Mouse (Mus musculus): ENCODE data around the gene Tspan12.
"Not testable (repeated sequence)": the region's sequence is repeated elsewhere in the genome, so short reads cannot be mapped to it uniquely, and the experiment has no call there.

Gene Tspan12

DNA sequence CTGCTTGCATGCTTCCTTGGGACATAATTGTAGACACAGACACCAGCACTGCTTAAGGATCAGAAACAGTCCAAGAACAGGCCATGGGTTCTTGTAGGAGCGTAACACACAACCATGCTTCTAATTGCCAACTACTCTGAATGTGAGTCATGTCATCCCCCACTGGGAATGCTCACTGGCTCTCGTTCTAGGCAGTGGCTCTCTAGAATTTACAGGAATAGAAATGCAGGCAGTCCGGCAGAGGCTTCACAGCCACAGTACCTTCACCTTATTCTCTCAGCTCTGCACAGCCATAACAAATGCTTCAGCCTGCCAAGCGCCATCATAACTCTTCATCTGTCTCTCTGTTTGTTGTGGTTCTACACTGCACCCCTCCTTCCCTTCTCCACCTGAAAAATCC, 23.9 kb downstream of the Tspan12 start:
- no peak for DNase-seq (ENCODE audit: low spot score in 2 of 2)

DNA sequence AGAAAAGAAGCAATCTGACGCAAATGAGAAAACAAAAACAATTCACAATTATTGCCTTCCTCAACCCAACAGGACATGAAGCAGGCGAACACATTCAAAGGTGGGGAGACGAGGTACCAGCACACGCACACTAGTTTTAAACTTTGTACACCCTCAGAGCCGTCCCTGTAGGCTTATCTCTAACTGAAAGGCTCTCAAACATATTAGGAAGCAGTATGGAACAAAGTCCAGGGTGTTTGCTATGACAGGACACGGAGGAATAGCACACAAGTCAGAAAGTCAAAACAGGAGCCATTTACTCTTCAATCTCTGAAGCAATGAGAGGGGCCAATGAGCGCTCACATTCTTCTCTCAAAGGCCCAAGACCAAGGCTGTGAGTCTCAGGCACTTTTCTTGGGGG, 24.3 kb downstream of the Tspan12 start:
- DNase-seq (ENCODE audit: low spot score in 2 of 2): no peak

DNA sequence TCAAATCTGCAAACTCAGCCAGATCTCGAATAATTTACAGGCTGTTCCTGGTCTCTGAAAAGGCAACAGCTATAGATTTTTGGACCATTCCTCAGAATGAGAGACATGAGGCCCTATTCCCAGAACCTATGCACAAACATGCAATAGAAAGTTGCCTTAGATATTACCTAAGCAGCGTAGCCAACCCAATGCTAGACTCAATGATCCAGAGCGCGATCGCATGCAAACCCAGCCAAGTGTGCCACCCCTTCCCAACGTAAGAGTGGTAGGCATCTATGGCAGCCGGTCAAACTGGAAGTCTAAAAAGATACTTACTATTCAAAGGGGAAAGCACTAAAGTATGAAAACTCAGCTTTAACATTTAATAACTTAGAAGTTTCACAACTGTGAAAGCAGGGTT, 28.6 kb downstream of the Tspan12 start:
- DNase-seq (ENCODE audit: low spot score in 2 of 2): no peak

DNA sequence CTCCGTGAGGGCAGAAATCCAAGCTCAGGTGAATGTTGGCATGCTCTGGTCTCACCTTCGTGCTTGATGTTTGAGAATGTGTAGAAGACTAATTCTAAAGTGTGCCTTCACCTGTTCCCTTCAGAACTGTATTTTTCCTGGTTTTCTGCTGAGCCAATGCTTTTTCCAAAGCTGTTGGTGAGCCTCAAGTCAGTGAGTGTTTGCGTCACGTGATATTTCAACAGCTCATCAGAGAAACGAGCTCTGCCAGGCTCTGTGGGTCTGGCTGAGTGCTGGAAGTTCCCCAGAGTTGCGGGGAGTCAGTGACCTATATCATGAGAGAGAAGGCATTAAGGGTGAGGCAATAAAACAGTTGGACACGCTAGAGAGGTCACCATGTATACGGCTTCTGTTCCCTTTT, 29.0 kb downstream of the Tspan12 start:
- DNase-seq (ENCODE audit: low spot score in 2 of 2): no peak

DNA sequence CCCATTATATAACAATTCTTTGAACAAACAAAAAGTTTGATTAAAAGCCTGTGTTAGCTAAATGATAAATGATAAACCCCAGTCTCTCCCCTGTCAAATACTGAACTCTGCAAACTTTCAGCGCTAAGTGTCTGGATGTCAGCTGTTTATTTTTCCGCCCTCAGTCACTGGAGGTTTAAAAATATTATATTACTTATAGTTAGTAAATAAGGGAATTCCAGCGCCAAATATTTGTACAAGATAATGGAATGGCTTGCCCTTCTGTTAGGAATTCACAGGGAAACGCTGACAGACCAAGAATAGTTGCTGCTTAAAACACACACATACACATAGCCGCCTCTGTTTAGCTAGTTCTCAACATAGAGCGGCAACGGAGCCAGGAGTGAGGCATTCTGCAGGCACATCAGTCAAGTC, 29.6 kb downstream of the Tspan12 start:
- no peak for DNase-seq (ENCODE audit: low spot score in 2 of 2)

DNA sequence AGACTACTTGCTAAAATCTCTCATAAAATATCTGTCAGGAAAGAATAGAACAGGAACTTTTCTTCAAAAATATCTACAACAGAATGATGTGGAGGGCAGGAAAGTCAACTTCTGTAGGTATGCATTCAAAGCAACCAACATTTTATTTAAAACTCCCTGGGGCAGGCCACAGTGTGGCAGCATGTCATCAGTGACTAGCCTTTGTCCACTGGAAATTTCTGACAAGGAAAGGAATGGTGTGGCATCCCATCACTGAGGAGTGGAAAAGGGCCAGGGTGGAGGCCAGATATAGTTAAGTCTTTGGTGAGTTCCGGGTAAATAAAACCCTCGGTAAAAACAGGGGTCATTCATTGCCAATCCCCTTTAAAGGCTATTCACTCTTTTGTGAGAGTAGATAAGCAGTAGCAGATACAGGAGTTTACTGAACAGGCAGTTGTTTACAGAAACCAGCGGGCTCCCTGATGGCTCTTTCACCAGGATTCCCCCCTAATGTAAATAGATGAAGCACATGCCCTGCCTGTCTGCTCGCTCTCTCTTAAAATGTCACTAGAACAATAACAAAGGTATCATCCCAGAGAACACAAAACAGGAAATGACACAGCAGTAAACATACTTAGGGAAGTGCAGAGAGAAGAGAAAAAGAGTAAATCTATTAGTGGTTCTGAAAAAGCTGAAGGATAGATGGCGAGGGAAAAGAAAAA, 34.1 kb downstream of the Tspan12 start:
- DNase-seq (ENCODE audit: low spot score in 2 of 2): no peak

DNA sequence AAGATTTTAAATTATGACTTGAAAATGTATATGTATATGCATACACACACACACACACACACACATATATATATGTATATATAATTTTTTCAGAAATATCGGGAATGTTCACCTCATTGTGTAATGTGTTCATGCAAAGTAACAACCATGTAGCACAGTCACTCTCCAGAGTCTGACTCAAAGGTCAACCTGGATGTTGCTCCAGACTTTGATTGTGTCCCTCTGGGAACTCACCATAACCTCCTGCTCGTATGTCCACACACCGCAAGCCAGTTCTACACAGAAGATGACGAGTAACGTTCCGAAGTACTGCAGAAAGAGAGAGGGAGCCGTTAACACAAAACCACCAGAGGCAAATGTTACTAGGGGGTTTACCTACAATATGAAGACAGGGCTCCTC, 46.3 kb downstream of the Tspan12 start:
- no peak for DNase-seq (ENCODE audit: low spot score in 2 of 2)

DNA sequence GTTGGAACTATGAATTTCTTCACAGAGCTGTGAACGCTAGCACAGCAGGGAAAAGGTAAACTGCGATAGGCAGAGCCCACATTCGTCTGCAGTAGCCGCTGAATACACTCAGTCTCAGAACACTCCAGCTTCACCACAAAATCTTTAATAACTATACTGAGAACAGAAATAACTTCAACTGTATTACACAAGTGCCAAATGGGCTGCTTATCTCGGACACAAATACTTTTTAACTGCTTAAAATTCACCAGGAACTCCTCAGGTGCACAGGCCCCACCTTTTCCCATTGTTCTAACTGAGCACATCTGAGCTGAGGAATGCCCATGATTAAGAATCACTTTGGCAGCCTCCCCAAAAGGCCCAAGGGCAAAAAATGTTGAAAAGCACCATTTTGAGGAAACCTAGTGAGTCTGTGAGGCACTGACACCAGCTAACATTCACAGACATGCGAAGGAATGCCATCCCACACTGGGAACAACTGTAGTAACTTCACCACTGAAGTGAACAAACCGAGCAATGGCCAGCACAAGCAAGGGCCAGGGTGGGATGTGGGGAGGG, 47.2 kb downstream of the Tspan12 start:
- DNase-seq (ENCODE audit: low spot score in 2 of 2): no peak

DNA sequence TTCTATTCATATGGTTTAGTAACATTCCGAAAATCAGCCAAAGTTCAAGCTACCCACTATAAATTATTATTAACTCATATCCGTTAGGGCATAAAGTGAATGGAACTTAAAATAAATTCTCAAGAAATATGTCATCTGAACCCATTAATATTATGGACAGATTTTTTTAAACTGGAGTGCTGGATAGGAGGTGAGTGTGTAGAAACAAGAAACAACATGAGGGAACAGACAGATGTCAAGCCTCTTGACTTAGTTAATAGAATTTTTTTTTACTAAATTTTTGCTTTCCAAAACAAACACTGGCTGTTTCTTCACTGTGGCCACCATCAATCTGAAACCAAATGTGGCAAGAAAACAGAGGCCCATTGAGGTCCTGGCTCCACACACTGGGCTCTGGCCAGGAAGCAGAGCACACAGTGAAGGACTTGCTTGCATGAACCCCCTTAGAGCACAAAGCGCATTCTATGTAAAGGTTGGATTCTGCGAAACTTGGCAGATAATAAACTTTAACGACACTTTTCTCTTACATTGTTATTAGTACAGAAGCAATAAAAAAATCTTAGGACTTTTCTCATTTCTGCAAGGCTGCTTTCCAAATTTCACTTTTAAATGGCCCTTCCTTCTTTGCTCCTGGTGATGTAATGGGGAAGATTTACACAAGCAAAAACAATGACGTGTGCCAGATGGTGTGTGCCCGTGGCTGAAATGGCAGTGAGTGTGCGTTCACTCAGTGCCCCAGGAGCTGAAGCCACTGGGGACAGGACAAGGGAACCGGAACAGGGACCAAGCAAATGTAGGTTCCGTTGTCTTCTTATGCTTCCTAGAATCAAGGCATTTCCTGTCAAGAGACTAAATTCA, 48.6 kb downstream of the Tspan12 start:
- DNase-seq (ENCODE audit: low spot score in 2 of 2): no peak

DNA sequence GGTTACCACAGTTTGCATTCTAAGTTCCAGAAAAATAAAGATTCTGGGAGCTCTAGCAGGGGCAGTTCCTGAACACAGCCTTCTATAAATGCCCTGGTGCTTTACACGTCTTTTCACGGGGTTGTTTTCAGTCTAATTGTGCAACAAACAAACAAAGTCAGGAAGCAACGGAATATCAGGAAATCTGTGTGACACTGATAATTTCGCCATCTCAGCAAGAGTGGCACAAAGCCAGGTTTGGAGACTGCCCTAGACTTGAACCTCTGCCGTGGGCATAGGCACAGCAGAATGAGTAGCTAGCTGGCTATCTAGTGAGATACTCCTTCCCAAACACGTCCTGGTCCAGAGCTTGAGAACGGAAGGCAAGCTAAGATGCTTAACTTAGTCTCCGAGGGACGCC, 53.7 kb downstream of the Tspan12 start:
- no peak for DNase-seq (ENCODE audit: low spot score in 2 of 2)

DNA sequence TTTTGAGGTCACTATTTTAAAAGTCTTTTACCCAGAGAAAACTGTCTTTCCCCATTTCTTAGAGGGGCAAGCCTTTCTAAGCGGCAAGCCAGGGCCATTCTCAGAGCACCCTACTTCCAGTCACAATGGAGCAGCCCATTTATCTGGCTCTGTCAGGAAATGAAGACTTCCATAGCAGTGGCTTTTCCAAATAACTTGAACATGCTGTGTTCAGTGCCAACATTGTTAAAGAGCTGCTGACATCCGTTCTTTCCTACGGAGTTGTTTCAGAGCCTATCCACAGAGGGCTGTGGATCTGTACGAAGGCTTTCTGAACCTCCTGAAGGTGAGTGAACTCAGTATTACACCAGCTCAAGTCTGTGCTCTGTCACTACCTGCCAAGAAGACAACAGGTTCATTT, 55.2 kb downstream of the Tspan12 start:
- no peak for DNase-seq (ENCODE audit: low spot score in 2 of 2)

DNA sequence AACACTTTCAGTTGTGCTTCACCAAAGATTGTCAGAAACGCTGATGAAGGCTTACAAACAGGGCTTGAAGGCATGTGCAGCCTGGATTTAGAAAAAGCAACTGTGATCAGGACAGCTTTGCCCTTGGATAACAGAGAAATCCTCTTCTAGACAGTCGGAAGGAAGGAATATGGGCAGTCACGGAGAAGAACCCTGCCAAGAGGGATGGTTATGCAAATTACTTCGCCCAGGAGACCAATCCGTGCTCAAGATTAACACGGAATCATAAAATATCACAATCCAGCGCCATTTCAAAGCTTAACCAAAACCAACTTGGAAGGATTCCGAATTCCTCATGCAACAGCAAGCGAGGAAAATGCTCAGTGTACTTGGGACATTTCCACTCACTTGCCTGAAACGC, 55.9 kb downstream of the Tspan12 start:
- no peak for DNase-seq (ENCODE audit: low spot score in 2 of 2)

DNA sequence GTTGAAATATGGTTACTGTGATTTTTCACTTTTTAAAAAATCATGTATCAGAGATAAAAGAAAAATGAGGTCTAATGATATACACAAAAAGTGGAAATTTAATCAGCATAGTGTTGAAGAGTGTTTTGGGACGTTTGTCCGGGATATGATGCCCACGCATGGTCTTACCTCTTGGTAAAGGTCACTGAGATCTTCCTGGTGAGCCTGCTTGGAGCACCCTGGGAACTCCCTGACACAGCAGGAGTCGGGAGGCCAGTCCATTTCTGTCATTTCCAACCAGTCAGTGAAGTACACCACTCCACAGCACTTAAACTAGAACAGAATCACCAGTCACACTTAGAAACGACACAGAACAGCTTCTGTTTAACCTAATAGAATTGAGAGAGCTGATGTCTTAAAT, 56.9 kb downstream of the Tspan12 start:
- DNase-seq (ENCODE audit: low spot score in 2 of 2): no peak

DNA sequence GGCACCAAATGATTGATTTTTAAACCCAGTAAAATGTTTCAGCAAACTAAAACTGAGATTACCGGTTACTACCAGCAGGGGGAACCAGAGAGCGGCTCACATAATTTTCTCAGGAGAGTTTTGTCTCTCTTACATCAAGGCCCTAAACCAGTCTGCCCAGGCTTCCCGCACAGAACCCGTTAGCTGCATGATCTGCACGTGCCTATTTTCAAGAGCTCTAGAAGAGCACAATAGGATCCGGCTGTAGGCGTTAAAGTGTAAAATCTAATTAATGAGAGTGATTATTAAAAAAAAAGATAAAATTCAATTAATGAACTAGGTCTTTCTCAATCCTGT, 57.3 kb downstream of the Tspan12 start:
- peak; percentile 23 to 50 for DNase-seq (ENCODE audit: low spot score in 2 of 2)

DNA sequence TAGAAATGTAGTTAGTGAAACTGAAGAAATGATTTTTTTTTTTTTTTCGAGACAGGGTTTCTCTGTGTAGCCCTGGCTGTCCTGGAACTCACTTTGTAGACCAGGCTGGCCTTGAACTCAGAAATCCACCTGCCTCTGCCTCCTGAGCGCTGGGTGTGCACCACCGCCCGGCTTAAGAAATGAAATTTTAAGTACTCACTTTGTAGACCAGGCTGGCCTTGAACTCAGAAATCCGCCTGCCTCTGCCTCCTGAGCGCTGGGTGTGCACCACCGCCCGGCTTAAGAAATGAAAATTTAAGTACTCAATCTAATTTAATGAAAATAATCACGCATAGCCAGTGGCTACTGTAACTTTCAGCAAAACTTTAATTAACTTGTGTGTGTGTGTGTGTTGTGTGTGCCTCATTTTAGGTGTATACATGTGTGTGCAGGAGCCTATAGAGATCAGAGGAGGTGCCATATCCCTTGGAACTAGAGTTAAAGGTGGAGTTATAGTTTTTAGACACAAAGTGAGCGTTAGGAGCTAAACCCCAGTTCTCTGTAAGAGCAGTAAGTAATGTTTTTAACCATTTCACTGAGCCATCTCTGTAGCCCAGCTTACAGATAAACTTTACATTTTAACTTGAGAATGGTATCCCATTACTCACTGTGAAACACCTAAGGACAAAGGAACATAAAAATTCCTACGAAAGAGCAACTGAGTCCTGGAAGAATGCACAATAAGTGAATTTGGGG, 57.8 kb downstream of the Tspan12 start:
- no peak for DNase-seq (ENCODE audit: low spot score in 2 of 2)

DNA sequence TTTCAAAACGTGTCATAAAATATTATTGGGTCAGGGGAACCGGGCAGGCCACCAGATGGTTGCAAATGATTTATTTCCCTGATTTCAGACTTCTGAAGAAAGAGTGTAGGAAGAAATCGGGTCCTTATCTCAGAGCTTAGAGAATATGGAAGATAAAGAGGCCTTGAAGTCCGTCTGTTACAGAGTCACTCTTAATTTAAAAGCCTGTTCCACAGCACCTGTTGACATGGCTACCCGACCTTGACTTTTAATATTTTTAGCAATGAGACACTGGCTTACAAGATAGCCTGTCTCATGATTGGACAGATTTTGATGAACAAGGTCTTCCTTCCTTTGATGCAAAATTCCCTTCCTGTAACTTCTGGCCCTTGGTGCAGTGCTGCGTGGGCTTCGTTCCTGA, 61.0 kb downstream of the Tspan12 start:
- DNase-seq (ENCODE audit: low spot score in 2 of 2): no peak

DNA sequence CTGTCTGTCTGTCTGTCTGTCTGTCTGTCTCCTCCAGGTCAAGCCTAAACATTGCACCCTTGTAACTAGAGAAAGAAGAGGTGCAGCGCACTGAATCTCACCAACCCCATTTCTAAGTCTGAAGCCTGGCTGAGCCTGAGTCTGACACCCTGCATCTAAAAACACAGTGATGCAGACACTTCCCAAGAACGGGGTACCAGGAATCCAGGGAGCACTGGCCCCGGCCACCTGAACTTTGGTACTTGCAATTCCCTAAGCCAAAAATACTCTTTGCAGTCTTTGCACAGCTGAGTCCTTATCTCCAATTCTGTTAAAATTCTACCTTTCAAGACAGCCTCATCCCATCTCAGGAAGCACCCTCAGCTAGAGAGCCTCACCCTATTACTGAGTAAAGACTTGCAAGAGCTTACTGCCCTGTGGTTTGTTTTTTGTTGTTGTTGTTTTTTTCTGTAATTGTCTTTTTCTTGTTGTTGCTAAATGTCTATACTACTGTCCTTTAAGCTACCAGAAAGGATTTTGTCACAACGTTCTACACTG, 61.7 kb downstream of the Tspan12 start:
- no peak for DNase-seq (ENCODE audit: low spot score in 2 of 2)

DNA sequence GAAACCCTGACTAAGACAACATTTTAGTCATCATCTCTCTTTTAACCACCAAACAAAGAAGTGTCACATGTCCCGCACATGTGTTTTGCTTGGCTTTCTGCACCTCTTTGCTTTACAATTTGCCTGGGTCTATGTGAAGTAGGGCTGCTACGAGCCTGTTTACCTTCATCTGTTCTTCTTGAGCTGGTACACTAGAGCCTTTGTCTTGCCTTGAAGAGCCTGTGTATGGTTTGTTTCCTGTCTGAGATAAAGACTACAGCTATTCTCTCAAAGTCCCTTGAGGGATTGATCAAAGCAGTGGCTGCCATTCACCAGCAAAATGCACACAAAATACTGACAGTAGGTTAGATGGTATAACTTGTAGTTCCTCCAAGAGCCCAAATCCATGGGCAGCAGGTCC, 62.3 kb downstream of the Tspan12 start:
- DNase-seq (ENCODE audit: low spot score in 2 of 2): no peak

DNA sequence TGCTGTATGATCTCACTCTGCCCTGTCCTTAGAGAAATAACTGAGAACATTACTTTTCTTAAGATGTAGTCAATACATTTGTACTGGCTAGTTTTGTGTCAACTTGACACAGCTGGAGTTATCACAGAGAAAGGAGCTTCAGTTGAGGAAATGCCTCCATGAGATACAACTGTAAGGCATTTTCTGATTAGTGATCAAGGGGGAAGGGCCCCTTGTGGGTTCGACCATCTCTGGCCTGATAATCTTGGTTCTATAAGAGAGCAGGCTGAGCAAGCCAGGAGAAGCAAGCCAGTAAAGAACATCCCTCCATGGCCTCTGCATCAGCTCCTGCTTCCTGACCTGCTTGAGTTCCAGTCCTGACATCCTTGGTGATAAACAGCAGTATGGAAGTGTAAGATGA, 62.7 kb downstream of the Tspan12 start:
- not testable (repeated sequence) for DNase-seq (ENCODE audit: low spot score in 2 of 2)

DNA sequence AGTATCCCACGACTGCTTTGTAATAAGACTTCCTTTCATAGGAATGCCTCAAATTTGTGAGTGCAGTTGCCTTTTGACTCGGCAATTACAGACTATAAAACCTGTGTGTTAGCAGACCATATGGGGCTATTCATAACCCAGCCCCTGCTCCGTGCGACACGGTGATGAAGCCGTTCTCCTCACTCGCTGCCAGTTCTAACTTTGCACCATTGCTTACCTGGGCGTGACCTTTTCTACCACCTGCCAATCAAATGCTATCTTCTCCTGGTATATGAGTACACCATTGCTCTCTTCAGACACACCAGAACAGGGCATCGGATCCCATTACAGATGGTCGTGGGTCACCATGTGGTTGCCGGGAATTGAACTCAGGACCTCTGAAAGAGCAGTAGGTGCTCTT, 64.6 kb downstream of the Tspan12 start:
- no peak for DNase-seq (ENCODE audit: low spot score in 2 of 2)

DNA sequence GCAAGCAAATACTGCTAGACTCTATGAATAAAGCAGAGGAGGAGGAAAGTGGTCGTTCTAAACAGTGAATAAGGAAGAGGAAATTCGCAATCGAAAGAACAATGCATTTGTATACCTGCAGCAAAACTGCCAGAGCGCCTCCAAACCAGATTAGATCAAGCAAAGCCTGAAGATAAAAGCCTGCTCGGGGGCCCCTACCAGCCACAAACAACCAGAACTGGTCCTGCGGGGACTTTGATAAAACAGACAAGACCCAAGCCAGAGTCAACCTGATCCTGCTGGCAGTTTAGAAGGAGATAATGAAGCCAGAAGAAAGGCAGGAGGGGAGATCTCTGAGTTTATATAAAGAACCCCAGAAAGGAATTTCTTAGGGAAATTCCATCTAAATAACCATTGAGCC, 65.0 kb downstream of the Tspan12 start:
- DNase-seq (ENCODE audit: low spot score in 2 of 2): no peak

DNA sequence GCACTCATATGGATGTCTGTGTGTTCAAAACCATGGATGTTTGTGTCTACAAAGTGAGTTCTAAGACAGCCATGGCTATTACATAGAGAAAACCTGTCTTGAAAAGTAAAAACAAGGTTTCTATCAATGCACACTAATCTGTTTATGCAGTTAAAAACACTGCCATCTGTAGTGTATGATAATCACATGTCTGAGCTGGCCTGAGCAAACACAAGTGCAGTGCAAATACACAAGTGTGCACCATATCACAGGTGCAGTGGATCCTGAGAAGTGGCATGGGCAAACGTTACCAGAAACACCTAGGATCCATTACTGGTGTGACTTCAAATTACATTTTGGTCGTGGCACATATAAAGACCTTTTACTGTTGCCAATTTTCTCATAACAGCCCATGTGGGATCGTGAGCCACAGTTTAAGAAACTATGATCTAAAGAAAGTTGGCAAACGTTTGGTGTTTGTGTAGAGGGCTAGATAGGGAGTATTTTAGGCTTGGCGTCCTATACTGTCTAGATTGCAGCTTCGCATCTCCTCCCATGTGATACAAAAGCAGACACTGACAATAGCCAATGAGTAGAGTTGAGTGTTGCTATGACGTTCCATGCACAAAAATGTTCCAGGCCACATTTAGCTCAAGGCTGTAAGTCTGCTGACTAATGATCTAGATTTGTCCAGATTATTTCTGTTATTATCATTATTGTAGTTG, 78.0 kb downstream of the Tspan12 start:
- DNase-seq (ENCODE audit: low spot score in 2 of 2): no peak

Measured in frontal cortex, postnatal 10 days (tissue).